Mouse (Mus musculus) neural tube, embryonic 14.5 days (tissue): ENCODE results near the gene Stox2. TPM values are rescaled to one million over a fixed set of nuclear protein-coding genes. Genes with fewer than 3 reads are reported as not detected.

Experiments used
- ATAC-seq: fragments of 200-750 bp; cut with Nextera tagmentation; 2 replicates; pipeline ENCODE4 v1.8.0; 2017; ENCODE audit warnings: low read depth, mild to moderate bottlenecking, moderate TSS enrichment, moderate library complexity
- H3K27ac ChIP-seq: fragments of 300-500 bp; sonication (generic); 2 replicates; pipeline ENCODE4 v1.5.1; 2014; ENCODE audit warnings: low read depth, mild to moderate bottlenecking, control low read depth, low read length, moderate library complexity, mixed read lengths
- H3K27me3 ChIP-seq: fragments of 300-500 bp; sonication (generic); 2 replicates; pipeline ENCODE4 v1.6.1; 2014; ENCODE audit warnings: low read length; ENCODE audit not compliant: control insufficient read depth, insufficient read depth
- H3K36me3 ChIP-seq: fragments of 300-500 bp; sonication (generic); 2 replicates; pipeline ENCODE4 v1.6.1; 2014; ENCODE audit warnings: low read length, mixed read lengths; ENCODE audit not compliant: control insufficient read depth, insufficient read depth
- H3K4me1 ChIP-seq: fragments of 300-500 bp; sonication (generic); 2 replicates; pipeline ENCODE4 v1.6.1; 2014; ENCODE audit warnings: low read length; ENCODE audit not compliant: control insufficient read depth, insufficient read depth
- H3K4me2 ChIP-seq: fragments of 300-500 bp; sonication (generic); 2 replicates; pipeline ENCODE4 v1.6.1; 2014; ENCODE audit warnings: mild to moderate bottlenecking, low read depth, low read length, control low read depth
- H3K4me3 ChIP-seq: fragments of 300-500 bp; sonication (generic); 2 replicates; pipeline ENCODE4 v1.5.1; 2014; ENCODE audit warnings: low read depth, low read length, control low read depth, mixed read lengths
- H3K9ac ChIP-seq: fragments of 300-500 bp; sonication (generic); replicated peaks from 2 replicates; pipeline ENCODE4 v1.6.1; 2014; ENCODE audit warnings: low read depth, mild to moderate bottlenecking, control low read depth, low read length, mixed read lengths
- H3K9me3 ChIP-seq: fragments of 300-500 bp; sonication (generic); 2 replicates; pipeline ENCODE4 v1.6.1; 2016; ENCODE audit warnings: low read length; ENCODE audit not compliant: control insufficient read depth
- WGBS: fragments of 180-500 bp; shearing (Covaris S2); extraction: QIAGEN DNeasy Blood & Tissue Kit; methylation state at CpG from one replicate; pipeline ENCODE4 v1.1.7; 2014; 5-methylcytosine and 5-hydroxymethylcytosine counted together
- polyA plus RNA-seq: library from polyadenylated mRNA; unstranded; fragments of >200 nt; fragmentation: Nextera tagmentation; extraction: Ambion mirVana; gene quantifications from 2 replicates; pipeline ENCODE4 v1.2.1, GENCODE M21; 2014

Stox2 gene
- polyA plus RNA-seq, 1 experiment from 2014 or later = 49.7 TPM

DNA sequence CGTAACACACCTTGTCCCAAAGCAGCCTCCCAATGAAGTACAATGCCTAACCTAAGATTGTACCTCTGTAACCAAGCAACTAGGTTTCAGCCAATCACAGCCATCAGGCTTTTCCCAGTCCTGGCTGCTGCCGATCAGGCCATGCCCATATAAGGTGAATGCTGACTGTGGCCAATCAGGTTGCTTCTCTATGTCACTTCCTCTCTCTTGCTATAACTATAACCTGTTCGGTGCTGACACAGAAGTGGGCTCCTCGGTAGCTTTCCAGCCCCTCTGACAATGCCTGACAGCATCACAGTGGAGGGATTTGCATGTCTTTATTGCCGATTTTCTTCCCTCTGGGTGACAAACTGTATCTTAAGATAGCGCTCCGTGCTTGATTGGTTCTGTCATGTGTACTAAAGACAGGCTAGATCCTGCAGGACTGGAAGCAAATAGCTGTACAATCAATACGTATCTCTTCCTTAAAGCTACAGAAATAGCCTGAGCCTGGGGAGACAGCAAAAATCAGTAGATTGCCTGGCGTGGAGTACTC, 111.9 kb downstream of the Stox2 start:
- Histone ChIP-seq H3K4me1 (peaks cover under 1% of the 10 kb centered on the region; the same call in 1 of the 2 replicates), H3K27me3 (no peaks in the 10 kb centered on the region), H3K9me3 (no peaks in the 10 kb centered on the region), H3K27ac (peak overlapping the region; percentile 93), H3K9ac (peak overlapping the region; percentile 47), H3K4me2 (peak overlapping the region; percentile 51), H3K4me3 (peak overlapping the region; percentile 27), H3K36me3 (no peaks in the 10 kb centered on the region)
- ATAC-seq = peak; percentile 100
- WGBS = 52% methylated on average over 9 of the region's 9 CpGs

DNA sequence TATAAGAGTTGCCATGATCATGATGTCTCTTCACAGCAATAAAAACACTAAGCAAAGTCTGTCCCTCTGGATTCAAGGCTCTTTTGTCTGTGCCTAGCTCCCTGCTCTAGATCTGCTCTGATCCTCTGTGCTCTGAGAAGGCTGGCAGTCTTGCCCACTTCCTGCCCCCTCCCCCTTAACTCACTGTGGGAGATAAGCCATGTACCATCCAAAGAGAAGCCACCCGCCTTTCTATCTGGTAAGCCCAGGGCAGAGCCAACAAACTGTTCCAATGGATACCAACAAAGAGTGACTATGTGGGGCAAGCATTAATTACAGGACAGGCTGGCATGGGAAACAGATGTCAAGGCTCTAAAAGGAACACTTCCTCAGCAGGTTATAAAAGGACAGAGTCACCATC, 113.2 kb downstream of the Stox2 start:
- WGBS = 56% methylated on average over 1 of the region's 1 CpGs
- ATAC-seq = no peak
- H3K9ac ChIP-seq = no peak overlapping the region
- 0 out of 2 replicates have a peak overlapping the region, but pooled peaks have one; percentile 10 for H3K27ac ChIP-seq
- H3K4me1 ChIP-seq = no peaks in the 10 kb centered on the region
- H3K36me3 ChIP-seq = no peaks in the 10 kb centered on the region
- H3K27me3 ChIP-seq = no peaks in the 10 kb centered on the region
- no peaks in the 10 kb centered on the region for H3K9me3 ChIP-seq
- H3K4me3 ChIP-seq = no peak overlapping the region
- no peak overlapping the region for H3K4me2 ChIP-seq

DNA sequence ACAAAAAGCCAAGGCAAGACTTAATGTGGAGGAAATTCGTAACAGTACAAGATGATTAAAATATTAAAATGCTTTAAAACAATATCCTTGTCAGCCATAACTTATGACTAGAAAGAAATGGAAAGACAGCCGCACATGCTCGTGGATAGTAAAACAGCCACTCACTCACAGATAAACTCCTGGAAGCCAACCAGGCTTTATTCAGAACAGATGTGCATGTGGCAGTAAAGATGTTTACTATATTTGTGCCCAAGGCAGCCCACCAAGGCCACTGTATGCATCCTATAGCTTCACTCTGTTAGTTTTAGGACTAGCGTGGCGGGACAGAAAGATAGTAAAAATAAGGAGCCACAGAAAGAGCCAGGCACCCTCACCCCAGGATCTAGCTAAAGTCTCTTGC, 115.2 kb downstream of the Stox2 start:
- Histone ChIP-seq H3K27me3 (no peaks in the 10 kb centered on the region), H3K4me3 (no peak overlapping the region), H3K4me2 (no peak overlapping the region), H3K9ac (no peak overlapping the region), H3K4me1 (no peaks in the 10 kb centered on the region), H3K27ac (no peak overlapping the region), H3K36me3 (no peaks in the 10 kb centered on the region), H3K9me3 (no peaks in the 10 kb centered on the region)
- 88% methylated on average over 5 of the region's 5 CpGs for WGBS
- no peak for ATAC-seq

DNA sequence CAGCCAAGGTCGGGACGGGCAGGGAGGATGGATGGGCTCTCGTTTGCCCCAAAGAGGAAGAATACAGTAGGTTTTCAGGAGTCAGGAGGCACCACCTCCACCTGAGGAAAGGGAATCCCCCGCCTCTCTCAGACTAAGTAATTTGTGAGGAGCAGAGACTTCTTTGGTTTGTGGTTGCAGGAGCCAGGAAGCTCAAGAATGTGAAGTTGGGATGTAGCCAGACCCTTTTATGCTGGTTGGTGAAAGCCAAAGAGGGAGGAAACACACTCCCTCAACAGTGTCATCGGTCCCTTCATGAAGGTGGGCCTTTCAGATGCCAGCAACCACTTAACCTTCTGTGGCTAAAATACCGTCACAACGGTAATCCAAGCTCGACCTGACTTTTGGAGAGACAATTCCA, 119.8 kb downstream of the Stox2 start:
- Histone ChIP-seq H3K4me3 (no peak overlapping the region), H3K9me3 (no peaks in the 10 kb centered on the region), H3K9ac (no peak overlapping the region), H3K27me3 (no peaks in the 10 kb centered on the region), H3K36me3 (no peaks in the 10 kb centered on the region), H3K4me1 (no peaks in the 10 kb centered on the region), H3K27ac (no peak overlapping the region), H3K4me2 (no peak overlapping the region)
- ATAC-seq = no peak
- 94% methylated on average over 8 of the region's 8 CpGs for WGBS

DNA sequence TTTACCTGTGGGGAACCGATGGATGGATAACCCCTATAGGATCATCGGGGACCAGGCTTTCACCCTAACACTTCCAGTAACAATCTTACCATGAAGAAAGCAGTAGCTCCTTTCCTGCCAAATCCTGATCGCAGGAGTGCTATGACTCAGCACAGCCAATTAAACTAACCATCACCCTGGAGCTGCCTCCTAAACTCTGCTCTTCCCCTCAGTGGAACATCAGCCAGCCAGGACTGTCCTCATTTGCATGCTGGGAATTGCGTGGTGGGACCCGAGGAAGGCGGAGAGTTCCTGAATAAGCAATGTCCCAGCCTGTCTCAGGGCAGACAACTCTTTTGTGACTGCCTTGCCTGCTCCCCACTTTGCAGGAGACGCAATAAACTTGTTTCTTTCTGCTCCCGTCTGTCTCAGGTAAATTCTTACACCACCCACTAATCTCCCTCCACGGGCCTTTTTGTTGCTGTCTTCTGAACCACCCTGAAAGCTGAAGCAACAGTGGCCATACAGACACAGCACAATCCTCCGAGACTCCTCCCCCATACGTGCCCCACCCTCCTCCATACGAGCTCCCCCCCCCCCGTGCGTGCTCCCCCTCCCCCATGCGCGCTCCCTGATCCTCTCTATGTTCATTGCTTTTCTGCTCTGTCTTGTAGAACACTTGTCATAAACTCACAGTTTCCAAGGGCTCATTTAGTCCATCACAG, 121.9 kb downstream of the Stox2 start:
- no peak for ATAC-seq

DNA sequence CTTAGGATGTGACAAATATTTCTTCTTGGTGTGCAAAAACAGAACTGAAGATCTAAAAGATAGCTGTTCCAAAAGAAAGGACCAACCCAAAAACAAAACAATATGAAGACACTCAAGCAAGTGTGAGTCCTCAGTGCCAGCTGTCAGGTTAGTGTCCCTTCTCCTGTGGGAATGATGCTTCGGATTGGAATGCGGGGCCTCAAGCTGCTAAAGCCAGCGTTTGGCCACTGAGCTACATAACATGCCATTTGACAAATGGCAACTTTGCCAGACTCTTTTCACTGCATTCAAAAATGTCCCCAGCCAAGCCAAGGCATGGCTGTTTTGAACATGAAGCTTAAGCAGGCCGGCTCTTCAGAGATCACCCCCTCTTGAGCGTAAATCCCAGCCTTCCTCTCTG, 124.9 kb downstream of the Stox2 start:
- H3K27ac ChIP-seq = no peak overlapping the region
- H3K9ac ChIP-seq = no peak overlapping the region
- H3K4me2 ChIP-seq = no peak overlapping the region
- H3K27me3 ChIP-seq = no peaks in the 10 kb centered on the region
- no peaks in the 10 kb centered on the region for H3K4me1 ChIP-seq
- no peak for ATAC-seq
- WGBS = 48% methylated on average over 5 of the region's 5 CpGs
- no peak overlapping the region for H3K4me3 ChIP-seq
- H3K9me3 ChIP-seq = no peaks in the 10 kb centered on the region
- no peaks in the 10 kb centered on the region for H3K36me3 ChIP-seq

More for the DNA sequence above, 121.9 kb downstream of the Stox2 start:
- Histone ChIP-seq H3K36me3 (no peaks in the 10 kb centered on the region), H3K27me3 (no peaks in the 10 kb centered on the region), H3K4me3 (no peak overlapping the region), H3K4me1 (no peaks in the 10 kb centered on the region), H3K9me3 (no peaks in the 10 kb centered on the region), H3K27ac (no peak overlapping the region), H3K9ac (no peak overlapping the region), H3K4me2 (no peak overlapping the region)
- WGBS = 23% methylated on average over 16 of the region's 16 CpGs

DNA sequence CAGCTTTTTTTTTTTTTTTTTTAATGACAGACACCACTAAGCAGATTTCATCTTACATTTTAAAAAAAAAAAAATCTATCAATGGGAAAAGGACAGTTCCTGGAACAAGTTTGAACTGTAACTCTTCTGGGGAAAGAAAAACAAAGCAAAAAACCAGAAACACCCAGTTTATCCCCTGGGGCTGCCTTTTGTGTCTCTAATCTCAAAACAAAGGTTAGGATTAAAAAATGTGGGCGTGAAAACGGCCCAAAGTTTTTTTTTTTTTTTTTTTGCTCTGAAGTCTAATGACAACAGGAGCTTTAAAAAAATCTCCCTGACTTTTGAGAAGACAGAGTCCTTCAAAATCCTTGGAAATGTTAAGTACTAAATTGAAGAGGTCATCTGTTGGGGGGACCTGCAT, 125.5 kb downstream of the Stox2 start:
- 57% methylated on average over 2 of the region's 2 CpGs for WGBS
- Histone ChIP-seq H3K27ac (no peak overlapping the region), H3K9ac (no peak overlapping the region), H3K4me1 (no peaks in the 10 kb centered on the region), H3K27me3 (no peaks in the 10 kb centered on the region), H3K4me3 (no peak overlapping the region), H3K36me3 (no peaks in the 10 kb centered on the region), H3K4me2 (no peak overlapping the region), H3K9me3 (no peaks in the 10 kb centered on the region)
- no peak for ATAC-seq

DNA sequence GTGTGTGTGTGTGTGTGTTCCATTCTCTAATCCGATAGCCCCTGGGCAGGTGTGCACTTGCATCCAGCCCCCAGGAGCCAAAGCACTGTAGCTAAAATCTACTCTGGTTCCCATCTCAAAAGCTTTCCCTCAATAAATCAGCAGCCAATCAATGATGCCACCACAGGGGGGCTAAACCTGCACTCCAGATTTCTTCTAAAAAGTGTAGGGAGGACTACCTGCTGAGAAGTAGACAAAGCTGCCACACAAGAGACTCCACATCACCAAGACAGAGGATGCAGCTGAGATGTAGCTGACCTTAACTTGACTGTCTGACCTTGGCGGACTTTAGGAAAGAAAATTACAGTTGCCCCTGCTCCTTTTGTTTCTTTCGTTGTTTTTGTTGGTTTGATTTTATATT, 127.7 kb downstream of the Stox2 start:
- no peak overlapping the region for H3K4me3 ChIP-seq
- no peaks in the 10 kb centered on the region for H3K4me1 ChIP-seq
- no peak overlapping the region for H3K4me2 ChIP-seq
- no peak overlapping the region for H3K9ac ChIP-seq
- no peaks in the 10 kb centered on the region for H3K9me3 ChIP-seq
- ATAC-seq = no peak
- 53% methylated on average over 3 of the region's 3 CpGs for WGBS
- H3K36me3 ChIP-seq = no peaks in the 10 kb centered on the region
- H3K27me3 ChIP-seq = no peaks in the 10 kb centered on the region
- no peak overlapping the region for H3K27ac ChIP-seq

DNA sequence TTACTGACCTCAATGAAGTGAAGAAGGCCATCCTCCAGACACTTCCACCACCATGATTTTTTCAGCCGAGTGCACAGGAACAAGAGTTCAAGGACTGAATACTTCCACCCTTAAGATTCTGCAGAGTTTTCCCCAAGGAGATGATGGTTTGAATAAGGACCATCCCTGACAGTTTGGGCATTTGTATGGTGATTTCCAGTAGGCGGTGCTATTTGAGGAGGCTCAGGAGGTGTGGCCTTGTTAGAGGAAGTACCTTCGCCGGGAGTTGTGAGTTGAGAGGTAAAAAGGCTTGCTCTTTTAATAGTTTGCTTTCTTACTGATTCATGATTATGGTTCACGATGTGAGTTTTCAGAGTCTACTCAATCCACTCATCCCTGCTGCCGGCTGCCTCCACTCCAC, 138.0 kb downstream of the Stox2 start:
- Histone ChIP-seq H3K9me3 (no peaks in the 10 kb centered on the region), H3K4me3 (no peak overlapping the region), H3K4me2 (no peak overlapping the region), H3K4me1 (no peaks in the 10 kb centered on the region), H3K27me3 (no peaks in the 10 kb centered on the region), H3K27ac (no peak overlapping the region), H3K9ac (no peak overlapping the region), H3K36me3 (no peaks in the 10 kb centered on the region)
- no peak for ATAC-seq
- 94% methylated on average over 6 of the region's 6 CpGs for WGBS
